Mouse (Mus musculus): ENCODE measurements around the gene Hcn1. TPM values are rescaled to one million over a fixed set of nuclear protein-coding genes. Genes with fewer than 3 reads are reported as not detected.
"Not testable (repeated sequence)": the region's sequence is repeated elsewhere in the genome, so short reads cannot be mapped to it uniquely, and the experiment has no call there.

The Hcn1 gene
- polyA plus RNA-seq, 2 experiments from 2014 or later, result 0.03 TPM; not detected in 1

- ATAC-seq, result no peak
These were observed 278.5 kb downstream of the Hcn1 start for GRCm38 (mm10) chr13:117880471-117881225.

- no peak for ATAC-seq
These were observed 290.0 kb downstream of the Hcn1 start for GRCm38 (mm10) chr13:117892076-117892475.

GRCm38 (mm10) chr13:117898052-117898451, 295.9 kb downstream of the Hcn1 start:
- no peak for ATAC-seq

GRCm38 (mm10) chr13:117907801-117908200, 305.7 kb downstream of the Hcn1 start:
- no peak for ATAC-seq

GRCm38 (mm10) chr13:117929734-117930133, 327.6 kb downstream of the Hcn1 start:
- ATAC-seq, result no peak

GRCm38 (mm10) chr13:117931746-117932145, 329.6 kb downstream of the Hcn1 start:
- no peak for ATAC-seq

- no peak for ATAC-seq
These were observed 336.6 kb downstream of the Hcn1 start for GRCm38 (mm10) chr13:117938761-117939160.

- ATAC-seq, result no peak
These were observed 338.6 kb downstream of the Hcn1 start for GRCm38 (mm10) chr13:117940536-117941280.

- ATAC-seq, result no peak
These were observed 344.7 kb downstream of the Hcn1 start for GRCm38 (mm10) chr13:117946843-117947242.

- no peak for ATAC-seq
These were observed 345.7 kb downstream of the Hcn1 start for GRCm38 (mm10) chr13:117947704-117948376.

- ATAC-seq, result no peak
These were observed 356.6 kb downstream of the Hcn1 start for GRCm38 (mm10) chr13:117958496-117959421.

GRCm38 (mm10) chr13:117964620-117965019, 362.5 kb downstream of the Hcn1 start:
- ATAC-seq, result no peak

- ATAC-seq, result no peak
These were observed 373.3 kb downstream of the Hcn1 start for GRCm38 (mm10) chr13:117975382-117975781.

- no peak for ATAC-seq
These were observed 373.7 kb downstream of the Hcn1 start for GRCm38 (mm10) chr13:117975823-117976222.

GRCm38 (mm10) chr13:117984339-117984738, 382.2 kb downstream of the Hcn1 start:
- ATAC-seq, result no peak

GRCm38 (mm10) chr13:117999767-118000488, 397.8 kb downstream of the Hcn1 start:
- no peak for ATAC-seq

- no peak for ATAC-seq
These were observed 398.4 kb downstream of the Hcn1 start for GRCm38 (mm10) chr13:118000538-118000937.

GRCm38 (mm10) chr13:118021176-118021575, 419.1 kb downstream of the Hcn1 start:
- no peak for ATAC-seq

- not testable (repeated sequence) for ATAC-seq
These were observed 420.8 kb downstream of the Hcn1 start for GRCm38 (mm10) chr13:118022891-118023290.

GRCm38 (mm10) chr13:118023381-118023780, 421.3 kb downstream of the Hcn1 start:
- ATAC-seq, result no peak

GRCm38 (mm10) chr13:118026510-118026909, 424.4 kb downstream of the Hcn1 start:
- ATAC-seq, result no peak

GRCm38 (mm10) chr13:118027868-118028267, 425.7 kb downstream of the Hcn1 start:
- no peak for ATAC-seq
